Mouse (Mus musculus): ENCODE data around the gene Tekt3.

DNA sequence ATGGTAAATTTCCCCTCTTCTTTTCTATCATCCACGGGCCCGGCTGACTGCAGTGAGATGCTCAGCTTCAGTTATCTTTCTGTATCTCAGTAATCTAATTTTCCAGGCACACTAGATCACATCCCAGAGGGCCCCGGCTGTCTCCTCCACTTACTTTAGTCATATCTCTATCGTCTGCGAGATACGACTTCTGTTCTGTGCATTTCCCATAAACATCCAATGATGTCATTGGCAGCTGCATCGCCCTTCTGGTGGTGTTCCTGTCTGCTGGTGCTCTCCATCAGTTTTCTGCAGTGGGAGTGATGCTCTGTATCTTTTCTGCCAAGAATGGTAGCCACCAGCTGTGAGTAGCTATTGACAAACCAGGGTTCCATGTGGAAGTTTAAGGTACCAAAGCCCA is 41.8 kb downstream of the Tekt3 start:
- TF ChIP-seq CTCF (IDR thresholded peaks at IDR 0.05; ENCODE audit: borderline replicate concordance, control insufficient read depth, extremely low read depth, insufficient read depth, low read length, poor library complexity) (no peak), POLR2A (IDR thresholded peaks at IDR 0.05; ENCODE audit: control insufficient read depth, extremely low read depth, insufficient read depth, low read length, poor library complexity) (no peak)

Data from thymus, adult 2 months (tissue).